Mouse (Mus musculus): ENCODE results near the gene Rcan3.

DNA sequence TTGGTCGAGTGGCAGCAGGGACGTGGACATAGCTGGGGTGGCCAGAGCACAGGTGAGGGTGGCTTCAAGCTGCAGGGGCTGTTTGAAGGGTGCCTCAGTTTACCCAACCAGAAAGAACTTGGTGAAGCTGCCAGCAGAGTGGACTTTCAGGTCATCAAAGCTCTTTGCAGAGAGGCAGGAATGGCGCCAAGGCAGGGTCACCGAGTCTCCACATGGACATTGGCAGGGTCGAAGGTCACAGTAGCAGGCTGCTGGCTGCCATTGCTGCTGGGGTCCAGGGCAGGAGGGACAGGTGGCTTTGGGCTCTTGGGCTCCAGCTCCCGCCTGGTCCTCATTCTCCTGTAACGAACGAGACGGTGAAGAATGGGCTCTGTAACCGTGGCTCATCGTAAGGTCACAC, 63.3 kb downstream of the Rcan3 start:
- TF ChIP-seq CTCF (IDR thresholded peaks at IDR 0.05) (no peak), EP300 (IDR thresholded peaks at IDR 0.05) (no peak)
